Mouse (Mus musculus) forebrain, embryonic 15.5 days (tissue): Measurements from ENCODE around the gene Olfr957. TPM values are rescaled to one million over a fixed set of nuclear protein-coding genes. Genes with fewer than 3 reads are reported as not detected.

Source experiments
- polyA plus RNA-seq: library from polyadenylated mRNA; unstranded; fragments of >200 nt; fragmentation: Nextera tagmentation; extraction: Ambion mirVana; gene quantifications from 2 replicates; pipeline ENCODE4 v1.2.1, GENCODE M21; 2015

The Olfr957 gene
- polyA plus RNA-seq, 1 experiment from 2014 or later = not detected

Other genes with a start within 250 kb of the Olfr957 start
- not detected in 2 replicates for gene Olfr945, start 239.0 kb downstream of the Olfr957 start, polyA plus RNA-seq
- not detected in 2 replicates for gene Olfr948, start 189.8 kb downstream of the Olfr957 start, polyA plus RNA-seq
- gene Olfr951, start 128.4 kb downstream of the Olfr957 start, polyA plus RNA-seq = not detected in 2 replicates
- gene Olfr952, start 88.7 kb downstream of the Olfr957 start, polyA plus RNA-seq = not detected in 2 replicates
- not detected in 2 replicates for gene Olfr954, start 59.1 kb downstream of the Olfr957 start, polyA plus RNA-seq
- gene Olfr955, start 43.9 kb downstream of the Olfr957 start, polyA plus RNA-seq = not detected in 2 replicates
- not detected in 2 replicates for gene Olfr44, start 21.8 kb downstream of the Olfr957 start, polyA plus RNA-seq
- not detected in 2 replicates for gene Olfr958, start 38.2 kb upstream of the Olfr957 start, polyA plus RNA-seq
- gene Olfr959, start 59.8 kb upstream of the Olfr957 start, polyA plus RNA-seq = not detected in 2 replicates
- 38.8 and 53.5 TPM in 2 replicates for gene AW551984, start 88.6 kb upstream of the Olfr957 start, polyA plus RNA-seq
- not detected in 2 replicates for gene Olfr148, start 94.8 kb upstream of the Olfr957 start, polyA plus RNA-seq
- gene Olfr960, start 105.6 kb upstream of the Olfr957 start, polyA plus RNA-seq = not detected in 2 replicates
- not detected in 2 replicates for gene Olfr961, start 129.3 kb upstream of the Olfr957 start, polyA plus RNA-seq
- not detected in 2 replicates for gene Olfr963, start 151.4 kb upstream of the Olfr957 start, polyA plus RNA-seq
- not detected in 2 replicates for gene Olfr149, start 191.3 kb upstream of the Olfr957 start, polyA plus RNA-seq
- gene Olfr965, start 195.5 kb upstream of the Olfr957 start, polyA plus RNA-seq = not detected in 2 replicates
- gene Olfr150, start 215.2 kb upstream of the Olfr957 start, polyA plus RNA-seq = not detected in 2 replicates
- gene Olfr967, start 230.4 kb upstream of the Olfr957 start, polyA plus RNA-seq = not detected in 2 replicates